Mouse (Mus musculus) bone marrow, adult 2 months (tissue): ENCODE results near the gene Dnaja4.

Experiments used
- CTCF ChIP-seq: fragments of 200-500 bp; IDR thresholded peaks from 2 replicates; pipeline ENCODE4 v1.5.1; 2011; ENCODE audit warnings: low read length, control low read depth; ENCODE audit not compliant: control insufficient read depth, insufficient read depth
- POLR2A ChIP-seq: fragments of 200-500 bp; IDR thresholded peaks from 2 replicates; pipeline ENCODE4 v1.6.1; 2011; ENCODE audit warnings: low read depth, mild to moderate bottlenecking, control low read depth, low read length, borderline replicate concordance; ENCODE audit not compliant: control insufficient read depth

GRCm38 (mm10) chr9:54698318-54699086 is at the start of gene Dnaja4:
- TF ChIP-seq POLR2A: peak; percentile 40; the same call in 1 of the 2 replicates
- TF ChIP-seq CTCF: no peak
